Mouse (Mus musculus): Measurements from ENCODE around the gene Zranb2. TPM values are rescaled to one million over a fixed set of nuclear protein-coding genes. Genes with fewer than 3 reads are reported as not detected.

The Zranb2 gene
- polyA plus RNA-seq, 1 experiment from 2014 or later, result 106 TPM

MicroRNAs encoded within 50 kb of the gene (microRNA counts, 519-probe panel; counts per million panel counts)
- microRNA mmu-miR-186, result 2,340 counts per million, percentile 70 among the panel's probes with 10 or more counts

Small RNA genes lying within 50 kb of the gene (microRNA-seq; reads per million reads assigned to microRNA genes)
- gene Mir186, result 1,020 reads per million, percentile 80 among the genes with 10 or more reads in this experiment

Other genes starting within 250 kb of the Zranb2 start
- 4.5 and 5.7 TPM in 2 replicates for gene Ptger3, start 32.7 kb downstream of the Zranb2 start, polyA plus RNA-seq (2015; fragmentation: Nextera tagmentation; extraction: Ambion mirVana)

Data from midbrain, embryonic 16.5 days (tissue).